Mouse (Mus musculus) brain, embryonic 18.5 days (tissue): ENCODE data around the gene Dazap1.

Source experiments
- DNase-seq: peaks from one replicate; pipeline ENCODE4 v3.0.0-alpha.2; 2012; ENCODE audit warnings: low read depth, low spot score

The Dazap1 gene

GRCm38 (mm10) chr10:80271186-80271843, 10.0 kb downstream of the Dazap1 start:
- no peak for DNase-seq

- no peak for DNase-seq
Observed at GRCm38 (mm10) chr10:80271870-80272585, 10.7 kb downstream of the Dazap1 start.

DNA sequence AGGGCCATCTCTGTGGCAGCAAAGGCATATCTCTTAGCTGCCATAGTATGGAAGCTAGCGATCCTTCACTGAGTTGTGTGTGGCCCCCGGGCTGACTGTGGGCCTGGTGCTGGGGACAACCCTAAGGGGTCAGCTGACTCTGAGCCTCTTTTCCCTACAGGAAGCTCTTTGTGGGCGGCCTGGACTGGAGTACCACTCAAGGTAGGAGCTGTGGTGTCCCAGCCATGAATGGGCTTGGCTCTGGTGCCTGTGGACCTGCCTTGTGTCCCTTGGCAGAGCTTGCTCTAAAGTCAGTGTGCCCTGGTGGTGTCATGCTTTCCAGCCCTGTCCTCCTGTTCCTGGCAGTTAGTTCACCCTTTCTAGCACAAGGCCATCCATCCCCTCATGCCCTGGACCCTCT, 12.6 kb downstream of the Dazap1 start:
- DNase-seq, result no peak

DNA sequence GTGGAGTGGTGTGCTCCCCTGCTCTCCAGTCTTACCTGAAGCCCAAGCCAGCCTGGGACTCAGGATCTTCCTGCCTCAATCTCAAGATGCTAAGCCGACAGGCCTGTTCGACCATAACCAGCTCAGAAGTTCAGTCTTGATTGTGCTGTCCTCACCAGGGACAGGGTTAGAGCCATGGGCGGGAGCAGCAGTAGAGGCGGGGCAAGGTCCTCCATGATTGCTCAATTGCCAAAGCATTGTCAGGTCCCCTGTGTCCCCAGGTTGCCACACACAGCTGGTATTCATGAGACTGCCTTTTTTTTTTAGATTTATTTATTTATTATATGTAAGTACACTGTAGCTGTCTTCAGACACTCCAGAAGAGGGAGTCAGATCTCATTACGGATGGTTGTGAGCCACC, 15.0 kb downstream of the Dazap1 start:
- DNase-seq, result no peak

DNA sequence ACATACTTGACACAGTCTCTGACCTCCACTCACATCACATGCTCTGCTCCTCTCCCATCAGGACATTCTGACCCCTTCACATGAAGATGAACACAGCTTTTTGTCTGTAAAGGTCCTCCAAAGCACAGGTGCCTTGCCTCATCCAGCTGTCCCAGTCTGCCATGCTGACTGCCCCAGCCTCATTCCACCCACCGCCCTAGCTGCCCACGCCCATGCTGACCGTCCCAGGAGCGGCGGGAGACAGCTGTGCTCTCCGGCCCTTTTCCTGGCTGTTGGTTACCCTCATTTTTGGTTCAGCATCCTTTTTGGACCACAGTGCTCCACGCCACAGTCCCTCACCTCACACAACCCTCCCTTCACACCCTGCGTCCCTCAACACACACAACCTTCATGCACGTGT, 17.1 kb downstream of the Dazap1 start:
- no peak for DNase-seq

DNA sequence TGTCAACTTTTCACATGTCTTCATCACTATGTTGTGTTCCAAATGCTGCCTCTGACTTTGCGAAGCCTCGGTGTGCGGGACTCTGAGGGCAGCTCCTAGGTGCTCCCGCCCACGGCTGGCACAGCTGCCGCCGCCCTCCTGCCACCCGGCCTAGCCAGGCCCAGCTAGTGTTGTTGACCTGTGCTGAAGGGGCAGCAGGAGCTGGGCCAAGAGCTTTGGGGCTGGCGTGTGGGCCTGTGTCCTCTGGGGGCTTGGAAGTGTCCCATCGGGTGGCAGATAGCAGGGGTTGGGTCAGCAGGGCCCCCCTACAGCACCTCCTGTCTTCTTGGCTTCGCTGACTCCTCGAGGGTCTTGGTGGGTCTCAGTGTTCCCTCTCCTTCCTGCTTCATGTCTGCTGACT, 18.0 kb downstream of the Dazap1 start:
- DNase-seq, result no peak

DNA sequence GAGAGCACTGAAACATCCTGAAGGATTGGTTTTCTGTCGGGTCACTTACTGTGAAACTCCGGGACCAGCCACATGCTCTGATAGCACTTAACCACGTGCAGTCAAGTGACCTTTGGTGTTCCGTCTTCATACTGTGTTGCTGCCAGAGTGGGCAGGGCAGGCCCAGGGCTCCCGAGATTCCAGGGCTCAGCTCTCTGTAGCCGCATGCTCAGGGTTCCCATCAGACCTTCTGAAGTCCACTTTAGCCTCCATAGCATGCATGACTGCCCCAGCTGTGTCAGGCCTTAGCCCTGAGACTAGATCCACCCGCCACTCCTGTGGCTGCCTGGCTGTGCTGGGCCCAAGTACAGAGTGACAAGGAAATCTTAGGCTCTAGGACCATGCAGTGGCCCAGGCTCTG, 20.0 kb downstream of the Dazap1 start:
- no peak for DNase-seq

GRCm38 (mm10) chr10:80281921-80282371, 20.7 kb downstream of the Dazap1 start:
- DNase-seq, result no peak

DNA sequence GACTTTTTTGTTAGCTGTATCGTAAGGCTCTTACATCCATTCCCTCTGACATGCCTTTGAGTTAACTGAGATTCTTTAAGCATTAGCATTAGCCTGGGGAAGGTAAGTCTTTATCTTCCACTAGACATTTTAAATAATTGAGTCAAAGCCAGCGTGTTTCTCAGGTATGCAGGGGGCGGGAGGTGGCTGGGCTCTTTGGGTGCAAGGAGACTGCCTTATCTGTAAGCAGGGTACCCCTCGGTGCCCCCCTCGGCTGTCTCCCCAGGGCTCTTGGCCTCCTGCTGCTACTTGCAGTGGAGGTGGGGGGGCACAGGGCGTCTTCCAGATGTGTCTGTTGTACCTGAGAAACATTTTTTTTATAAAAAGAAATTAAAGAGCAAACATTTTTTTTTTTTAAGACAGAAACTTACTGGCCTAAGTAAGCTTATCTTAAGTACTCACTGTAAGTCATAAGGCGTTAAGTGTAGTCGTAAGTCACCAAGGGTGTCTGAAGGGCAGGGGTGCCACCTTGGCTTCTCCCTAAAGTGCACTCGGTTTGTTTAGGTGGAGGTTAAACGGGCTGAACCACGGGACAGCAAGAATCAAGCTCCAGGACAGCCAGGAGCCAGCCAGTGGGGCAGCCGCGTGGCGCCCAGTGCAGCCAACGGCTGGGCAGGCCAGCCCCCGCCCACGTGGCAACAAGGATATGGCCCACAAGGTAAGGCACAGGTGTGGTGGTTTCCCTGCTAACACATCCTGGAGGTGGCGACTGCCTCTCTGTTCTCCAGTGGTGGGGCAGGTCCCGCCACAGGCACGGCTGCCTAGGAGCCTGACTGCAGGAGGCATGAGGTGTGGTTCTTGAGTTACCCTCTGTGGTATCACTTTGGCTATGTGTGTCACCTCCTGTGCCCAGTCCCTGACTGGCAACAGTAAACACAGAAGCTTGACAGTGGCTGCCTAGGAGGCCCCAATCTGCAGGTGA, 21.5 kb downstream of the Dazap1 start:
- DNase-seq, result no peak

GRCm38 (mm10) chr10:80285222-80286070, 24.2 kb downstream of the Dazap1 start:
- no peak for DNase-seq

DNA sequence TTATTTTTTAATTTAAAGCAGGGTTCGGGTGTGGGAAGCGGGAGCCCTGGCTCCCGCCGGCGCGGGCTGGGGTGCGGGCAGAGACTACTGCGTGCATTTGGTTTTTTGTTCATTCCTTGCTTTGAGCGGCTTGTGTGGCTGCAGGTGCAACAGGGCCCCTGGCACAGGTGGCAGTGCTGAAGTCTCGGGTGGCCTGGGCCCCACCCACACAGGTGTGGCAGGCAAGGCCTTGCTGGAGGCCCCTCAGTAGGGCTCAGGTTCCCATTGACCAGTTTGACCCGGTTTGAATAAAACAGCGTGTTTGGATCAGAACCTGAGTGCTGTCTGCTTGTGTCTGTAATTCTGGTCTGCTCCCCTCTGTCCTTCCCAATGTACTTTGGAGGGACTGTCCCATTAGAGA, 26.8 kb downstream of the Dazap1 start:
- DNase-seq, result no peak

- no peak for DNase-seq
Observed at GRCm38 (mm10) chr10:80288657-80289056, 27.4 kb downstream of the Dazap1 start.

DNA sequence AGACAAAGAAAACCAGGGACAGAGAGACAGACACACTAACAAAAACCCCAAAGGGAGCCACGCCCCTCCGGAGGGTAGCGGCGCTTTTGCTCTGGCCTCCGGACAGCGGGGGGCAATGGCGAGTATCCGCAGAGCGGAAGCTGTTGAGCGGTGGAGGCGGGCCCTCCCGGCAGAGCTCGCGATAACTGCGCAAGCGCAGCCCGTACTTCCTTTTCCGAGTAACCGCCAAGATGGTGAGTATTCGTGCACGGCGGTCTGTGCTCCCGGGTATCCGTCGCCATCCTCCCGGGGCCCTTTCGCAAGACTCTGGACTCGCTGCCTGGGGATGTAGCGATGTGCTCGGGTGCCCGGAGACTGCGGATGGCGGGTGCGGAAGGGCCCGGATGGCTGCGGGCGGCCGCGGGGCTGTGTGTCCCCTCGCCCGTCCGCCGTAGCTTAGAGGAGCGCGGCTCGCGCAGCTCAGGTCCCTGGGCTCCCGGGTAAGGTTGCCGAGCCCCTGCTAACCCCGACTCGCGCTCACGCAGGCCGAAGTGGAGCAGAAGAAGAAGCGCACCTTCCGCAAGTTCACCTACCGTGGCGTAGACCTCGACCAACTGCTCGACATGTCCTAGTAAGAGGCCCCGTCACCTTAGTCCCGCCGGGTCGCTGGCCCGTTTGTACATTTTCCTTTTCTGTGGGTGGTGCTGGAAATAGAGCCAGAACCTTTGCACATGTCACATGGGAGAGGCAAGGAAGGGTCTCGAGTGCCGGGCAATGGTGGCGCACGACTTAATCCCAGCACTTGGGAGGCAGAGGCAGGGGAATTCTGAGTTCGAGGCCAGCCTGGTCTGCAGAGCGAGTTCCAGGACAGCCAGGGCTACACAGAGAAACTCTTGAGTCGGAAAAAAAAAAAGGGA, 31.2 kb downstream of the Dazap1 start, which contains the start of gene Rps15:
TSS of gene Rps15 (plus strand) at position 203 of the 896 bp plus-strand sequence.
- DNase-seq, result peak; percentile 90

- DNase-seq, result no peak
Observed at GRCm38 (mm10) chr10:80293325-80293724, 32.0 kb downstream of the Dazap1 start.

GRCm38 (mm10) chr10:80294311-80294710, 33.0 kb downstream of the Dazap1 start:
- no peak for DNase-seq

- no peak for DNase-seq
Observed at GRCm38 (mm10) chr10:80294788-80295303, 33.6 kb downstream of the Dazap1 start.

- DNase-seq, result peak; percentile 85
Observed at GRCm38 (mm10) chr10:80295618-80296425, 34.5 kb downstream of the Dazap1 start, which contains the start of gene Apc2. Gene Apc2, plus strand, starts transcription at chr10:80295977.

DNA sequence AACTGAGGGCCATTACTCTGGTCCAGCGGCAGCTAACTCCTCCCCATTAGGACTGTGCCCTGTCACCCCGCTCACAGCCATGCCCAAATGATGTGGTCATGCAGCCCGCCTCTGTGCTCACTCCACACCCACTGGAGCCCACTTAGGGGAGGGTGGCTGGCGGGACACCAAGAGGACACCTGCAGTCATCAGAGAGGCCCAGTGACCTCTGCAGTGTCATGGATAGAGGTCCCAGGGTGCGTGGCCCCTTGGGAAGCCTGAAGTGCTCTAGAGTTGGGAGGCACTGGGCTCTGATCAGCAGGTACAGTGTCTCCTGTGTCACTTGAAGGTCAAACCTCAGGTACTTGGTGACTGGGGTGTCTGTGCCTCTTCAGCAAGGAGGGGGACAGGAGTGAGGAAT, 35.5 kb downstream of the Dazap1 start:
- no peak for DNase-seq
